Mouse (Mus musculus) myocyte (in vitro differentiated cells): ENCODE data around the gene Rit1.

Experiments
- CEBPB ChIP-seq: IDR thresholded peaks from 2 replicates; pipeline ENCODE4 v1.6.1; 2011; ENCODE audit warnings: mild to moderate bottlenecking, moderate library complexity; ENCODE audit not compliant: poor library complexity, insufficient read depth, severe bottlenecking
- E2F4 ChIP-seq: IDR thresholded peaks from one replicate; pipeline ENCODE4 v1.6.1; 2011; ENCODE audit warnings: mild to moderate bottlenecking, control low read depth, moderate library complexity; ENCODE audit not compliant: insufficient read depth
- MAX ChIP-seq: IDR thresholded peaks from one replicate; pipeline ENCODE4 v1.6.1; 2011; ENCODE audit warnings: low read depth, mild to moderate bottlenecking, control low read depth
- MYOD1 ChIP-seq, 3 experiments: IDR thresholded peaks; one replicate each; pipeline ENCODE4 v1.6.1; 2011; ENCODE audit warnings: control low read depth in 2 of 3, low read depth in 2 of 3, mild to moderate bottlenecking in 2 of 3, moderate library complexity in 1 of 3; ENCODE audit not compliant: insufficient read length in 2 of 3, control insufficient read depth in 1 of 3
- MYOG ChIP-seq, 3 experiments: IDR thresholded peaks; one replicate each; pipeline ENCODE4 v1.6.1; 2011; ENCODE audit warnings: control low read depth in 2 of 3, low read depth in 2 of 3, mild to moderate bottlenecking in 2 of 3; ENCODE audit not compliant: insufficient read length in 2 of 3, control insufficient read depth in 1 of 3, insufficient read depth in 1 of 3
- POLR2A ChIP-seq: IDR thresholded peaks from one replicate; pipeline ENCODE4 v1.6.1; 2011; ENCODE audit warnings: low read depth, mild to moderate bottlenecking, control low read depth, moderate library complexity; ENCODE audit not compliant: insufficient read length
- POLR2AphosphoS2 ChIP-seq: IDR thresholded peaks from one replicate; pipeline ENCODE4 v1.6.1; 2011; ENCODE audit warnings: low read depth, control low read depth; ENCODE audit not compliant: insufficient read length
- REST ChIP-seq: IDR thresholded peaks from one replicate; pipeline ENCODE4 v1.6.1; 2011; ENCODE audit warnings: mild to moderate bottlenecking, control low read depth, moderate library complexity; ENCODE audit not compliant: insufficient read depth, insufficient read length
- SRF ChIP-seq: IDR thresholded peaks from one replicate; pipeline ENCODE4 v1.6.1; 2011; ENCODE audit warnings: low read depth; ENCODE audit not compliant: control insufficient read depth, insufficient read length
- TCF12 ChIP-seq: IDR thresholded peaks from one replicate; pipeline ENCODE4 v1.6.1; 2011; ENCODE audit warnings: mild to moderate bottlenecking, control low read depth; ENCODE audit not compliant: poor library complexity, insufficient read depth, severe bottlenecking
- TCF3 ChIP-seq: IDR thresholded peaks from one replicate; pipeline ENCODE4 v1.6.1; 2011; ENCODE audit warnings: low read depth, control low read depth; ENCODE audit not compliant: insufficient read length
- USF1 ChIP-seq: IDR thresholded peaks from one replicate; pipeline ENCODE4 v1.6.1; 2011; ENCODE audit warnings: low read depth, mild to moderate bottlenecking, control low read depth, moderate library complexity

- no peak for TF ChIP-seq POLR2AphosphoS2
- no peak for TF ChIP-seq POLR2A
- TF ChIP-seq REST = no peak
- TF ChIP-seq TCF12 = no peak
- no peak for TF ChIP-seq TCF3
- no peak for TF ChIP-seq USF1
- no peak for TF ChIP-seq E2F4
- TF ChIP-seq MAX = no peak
- TF ChIP-seq CEBPB = no peak
- TF ChIP-seq SRF = no peak
- TF ChIP-seq MYOG (IDR thresholded peaks at IDR 0.05; ENCODE audit: control insufficient read depth in 1 of 3, insufficient read depth in 1 of 3, insufficient read length in 2 of 3, low read depth in 2 of 3) = no peak
- no peak for TF ChIP-seq MYOD1 (IDR thresholded peaks at IDR 0.05; ENCODE audit: control insufficient read depth in 1 of 3, insufficient read length in 2 of 3, low read depth in 2 of 3)
Observed at GRCm38 (mm10) chr3:88685958-88686451, 30.6 kb upstream of the Rit1 start.
